Mouse (Mus musculus): ENCODE measurements around the gene Dnmt1.

Dnmt1 gene

DNA sequence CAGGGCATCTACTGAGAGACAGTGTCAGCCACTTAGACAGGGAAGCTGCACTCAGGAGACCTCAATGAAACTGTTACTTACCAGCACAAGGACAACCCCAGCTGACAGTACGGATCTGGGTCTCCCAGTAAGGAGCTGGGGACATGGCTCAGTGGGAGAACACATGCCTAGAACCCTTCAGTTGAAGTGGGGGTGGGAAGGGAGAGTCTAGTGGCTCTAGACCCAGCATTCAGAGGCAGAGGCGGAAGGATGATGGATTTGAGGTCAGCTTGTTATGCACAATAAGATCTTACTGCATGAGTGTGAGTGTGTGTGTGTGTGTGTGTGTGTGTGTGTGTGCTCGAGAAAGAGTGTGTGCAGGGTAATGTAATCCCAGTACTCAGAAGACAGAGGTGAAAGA is 22.5 kb upstream of the Dnmt1 start:
- TF ChIP-seq GATA4 (IDR thresholded peaks at IDR 0.05; ENCODE audit: insufficient replicate concordance, low read length), result no peak

- TF ChIP-seq GATA4 (IDR thresholded peaks at IDR 0.05; ENCODE audit: insufficient replicate concordance, low read length), result no peak
These were observed 20.1 kb upstream of the Dnmt1 start for GRCm38 (mm10) chr9:20979769-20980168.

GRCm38 (mm10) chr9:20979181-20979580 is 19.5 kb upstream of the Dnmt1 start:
- no peak for TF ChIP-seq GATA4 (IDR thresholded peaks at IDR 0.05; ENCODE audit: insufficient replicate concordance, low read length)

DNA sequence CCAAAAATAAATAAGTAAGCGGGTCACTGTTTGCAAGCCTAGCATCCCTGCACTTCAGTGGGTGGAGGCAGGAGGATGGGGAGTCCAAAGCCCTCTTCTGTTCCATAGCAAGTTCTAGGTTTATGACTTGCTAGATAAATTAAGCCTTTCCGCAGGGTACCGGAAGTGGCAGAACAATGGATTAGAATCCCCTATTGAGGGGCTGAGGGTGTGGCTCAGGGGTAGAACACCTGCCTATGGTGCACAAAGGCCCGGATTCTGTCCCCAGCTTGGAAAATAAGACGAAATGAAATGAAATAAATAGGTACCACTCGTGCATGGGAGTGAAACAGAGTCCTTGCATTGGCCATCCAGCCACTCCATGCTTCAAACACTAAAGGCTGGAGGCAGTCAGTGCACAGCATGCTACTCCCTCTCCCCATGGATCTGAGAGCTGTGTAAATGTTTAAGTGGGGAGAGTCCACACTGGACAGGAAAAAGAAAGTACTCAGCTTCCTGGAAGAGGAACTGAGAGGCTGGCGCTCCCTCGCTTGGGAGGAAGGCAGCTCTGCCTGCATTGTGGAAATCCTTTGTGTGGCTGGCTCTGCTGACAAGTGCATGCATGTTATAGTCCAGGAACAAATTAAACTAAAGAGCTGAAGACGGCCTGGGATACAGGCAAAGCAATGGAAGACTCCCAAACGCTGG is 18.9 kb upstream of the Dnmt1 start:
- TF ChIP-seq GATA4 (IDR thresholded peaks at IDR 0.05; ENCODE audit: insufficient replicate concordance, low read length), result no peak

DNA sequence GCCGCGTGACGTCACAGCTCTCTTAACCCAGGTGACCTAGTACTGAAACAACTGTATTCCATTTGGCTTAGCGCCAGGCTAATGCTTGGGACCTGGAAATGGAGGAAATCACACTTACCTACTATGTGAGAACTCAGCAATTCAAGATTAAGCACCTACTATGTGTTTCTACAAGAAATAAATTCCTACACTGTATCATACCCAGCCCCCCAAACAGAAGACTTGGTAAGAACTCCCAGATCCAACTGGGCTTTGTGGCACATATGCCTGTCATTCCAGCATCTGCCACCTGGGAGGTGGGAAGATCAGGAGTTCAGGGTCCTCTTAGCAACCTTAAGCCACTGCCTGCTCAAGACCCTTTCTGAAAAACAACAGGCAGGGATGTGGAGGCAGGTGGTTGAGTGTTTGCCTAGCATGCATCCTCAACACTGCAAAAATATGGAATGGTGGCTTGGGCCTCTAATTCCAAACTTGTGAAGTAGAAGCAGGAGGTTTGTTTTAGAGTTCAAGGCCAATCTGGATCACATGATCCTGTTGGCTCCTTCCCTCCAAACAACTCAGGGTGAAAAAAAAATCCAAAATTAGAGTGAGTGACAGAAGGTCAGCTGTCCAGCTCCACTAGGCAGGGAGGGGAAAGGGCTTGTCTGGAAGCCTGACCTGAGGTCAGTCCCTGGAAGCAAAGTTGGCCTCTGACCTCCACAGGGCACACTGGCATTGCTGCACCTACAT is 17.4 kb upstream of the Dnmt1 start:
- TF ChIP-seq GATA4 (IDR thresholded peaks at IDR 0.05; ENCODE audit: insufficient replicate concordance, low read length), result no peak

DNA sequence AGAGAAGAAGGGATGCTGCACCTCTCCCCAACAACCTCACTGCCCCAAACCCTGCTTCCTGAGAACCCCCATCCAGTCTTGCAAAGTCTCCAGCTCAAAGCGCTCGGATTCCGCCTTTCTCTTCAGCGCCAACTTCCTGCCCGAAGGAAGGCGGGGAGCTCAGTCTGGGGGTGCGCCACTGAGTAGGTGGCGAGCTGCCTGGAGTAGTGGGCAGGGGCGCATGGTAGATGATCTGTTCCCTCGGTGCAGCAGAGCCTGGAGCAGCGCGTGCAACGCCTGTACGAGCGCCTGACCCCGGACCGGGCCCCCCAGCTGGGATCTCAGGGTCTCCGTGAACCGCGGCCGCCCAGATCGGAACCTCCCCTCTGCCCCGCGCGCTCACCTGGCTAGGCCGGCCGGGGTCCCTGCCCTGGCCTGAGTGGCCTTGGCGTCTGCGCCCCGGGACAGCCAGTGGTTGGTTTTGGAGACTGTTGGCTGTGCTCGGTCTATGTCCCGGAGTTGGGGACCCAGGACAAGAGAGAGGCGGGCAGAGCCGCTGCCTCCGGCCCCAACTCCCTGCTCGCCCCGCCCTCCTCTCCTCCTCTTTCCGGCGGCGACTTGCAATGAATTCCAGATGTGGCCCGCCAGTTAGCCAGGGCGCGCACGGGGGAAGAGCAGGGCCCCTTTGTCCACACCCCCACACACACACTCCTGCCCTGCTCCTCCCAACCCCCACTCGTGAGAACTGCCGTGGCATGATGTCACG is 16.7 kb upstream of the Dnmt1 start, which contains the start of gene S1pr2:
S1pr2 (minus strand) TSS at position 566 of the 745 bp plus-strand sequence.
- TF ChIP-seq GATA4 (IDR thresholded peaks at IDR 0.05; ENCODE audit: insufficient replicate concordance, low read length), result no peak; the same call in 1 of the 2 replicates

GRCm38 (mm10) chr9:20975431-20976215 is 15.9 kb upstream of the Dnmt1 start:
- peak; percentile 64; the same call in 1 of the 2 replicates for TF ChIP-seq GATA4 (IDR thresholded peaks at IDR 0.05; ENCODE audit: insufficient replicate concordance, low read length)

DNA sequence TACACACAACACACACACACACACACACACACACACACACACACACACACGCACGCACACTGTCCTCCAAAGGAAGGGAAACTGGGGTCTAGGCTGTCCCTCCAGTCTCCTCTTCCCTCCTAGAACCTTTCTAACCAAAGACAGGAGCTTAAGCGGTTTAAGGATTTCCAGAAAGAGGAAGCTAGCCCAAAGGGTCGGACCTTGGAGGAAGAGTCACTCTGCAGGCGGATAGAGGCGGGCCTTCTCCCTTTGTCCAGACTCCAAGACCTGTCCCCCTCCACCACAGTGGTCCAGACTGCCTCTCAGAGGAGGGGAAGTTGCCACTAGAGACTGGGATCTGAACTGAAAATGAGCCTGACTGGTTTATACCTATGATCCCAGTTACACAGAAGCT is 14.0 kb upstream of the Dnmt1 start:
- no peak for TF ChIP-seq GATA4 (IDR thresholded peaks at IDR 0.05; ENCODE audit: insufficient replicate concordance, low read length)

DNA sequence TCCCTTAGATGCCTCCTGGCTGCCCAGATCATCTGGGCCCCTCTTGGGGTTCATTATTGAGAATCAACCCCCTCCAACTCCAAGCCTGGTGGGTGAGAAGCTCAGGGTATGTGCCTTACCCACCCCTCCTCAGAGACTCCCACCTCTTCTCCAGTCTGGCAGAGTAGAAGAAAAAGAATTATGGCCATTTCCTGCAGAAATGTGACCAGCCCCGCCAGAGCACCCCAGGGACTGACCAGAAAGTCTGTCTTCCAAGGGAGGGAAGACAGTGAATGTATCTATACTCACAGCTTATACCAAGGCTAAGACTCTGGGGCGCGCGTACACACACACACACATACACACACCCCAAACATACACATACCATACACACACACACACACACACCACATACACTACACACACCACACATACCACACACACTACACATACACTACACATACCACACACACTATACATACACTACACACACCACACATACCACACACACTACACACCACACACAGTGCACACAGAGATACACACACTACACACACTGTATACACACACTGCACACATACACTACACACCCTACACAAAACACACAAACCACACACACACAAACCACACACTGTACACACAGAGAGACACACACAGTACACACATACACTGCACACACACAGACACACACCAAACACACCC is 13.5 kb upstream of the Dnmt1 start:
- TF ChIP-seq GATA4 (IDR thresholded peaks at IDR 0.05; ENCODE audit: insufficient replicate concordance, low read length), result no peak

- TF ChIP-seq GATA4 (IDR thresholded peaks at IDR 0.05; ENCODE audit: insufficient replicate concordance, low read length), result no peak
These were observed 12.7 kb upstream of the Dnmt1 start for GRCm38 (mm10) chr9:20972141-20972992.

- no peak for TF ChIP-seq GATA4 (IDR thresholded peaks at IDR 0.05; ENCODE audit: insufficient replicate concordance, low read length)
These were observed 12.1 kb upstream of the Dnmt1 start for GRCm38 (mm10) chr9:20971751-20972140.

DNA sequence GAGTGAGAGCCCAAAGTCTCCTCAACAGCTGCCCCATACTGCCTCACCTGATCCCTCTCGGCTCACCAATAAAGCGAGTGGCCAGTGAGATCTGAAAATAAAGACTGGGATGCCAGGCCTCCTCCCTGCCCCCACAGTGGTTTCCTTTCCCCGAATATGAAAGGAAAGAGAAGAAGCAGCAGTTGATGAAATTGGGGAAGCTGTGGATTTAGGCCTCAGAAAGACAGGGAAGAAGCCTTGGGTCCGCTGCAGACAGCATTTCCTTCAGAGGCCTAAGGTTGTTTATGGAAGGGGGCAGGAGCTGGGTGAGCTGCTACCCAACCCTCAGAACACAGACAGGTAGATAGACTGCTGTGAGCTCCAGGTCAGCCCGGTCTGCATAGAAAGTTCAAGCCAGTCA is 7.1 kb upstream of the Dnmt1 start:
- no peak for TF ChIP-seq GATA4 (IDR thresholded peaks at IDR 0.05; ENCODE audit: insufficient replicate concordance, low read length)

GRCm38 (mm10) chr9:20966008-20966407 is 6.3 kb upstream of the Dnmt1 start:
- TF ChIP-seq GATA4 (IDR thresholded peaks at IDR 0.05; ENCODE audit: insufficient replicate concordance, low read length), result no peak

GRCm38 (mm10) chr9:20965606-20966005 is 5.9 kb upstream of the Dnmt1 start:
- TF ChIP-seq GATA4 (IDR thresholded peaks at IDR 0.05; ENCODE audit: insufficient replicate concordance, low read length), result no peak

All from liver, adult (tissue).